Mouse (Mus musculus): Measurements from ENCODE around the gene Oasl2. TPM values are rescaled to one million over a fixed set of nuclear protein-coding genes. Genes with fewer than 3 reads are reported as not detected.
"Not testable (repeated sequence)": the region's sequence is repeated elsewhere in the genome, so short reads cannot be mapped to it uniquely, and the experiment has no call there.

Gene Oasl2
- 1.6 and 1.8 TPM in 2 replicates for polyA plus RNA-seq (2014; fragmentation: Nextera tagmentation; extraction: Ambion mirVana)

DNA sequence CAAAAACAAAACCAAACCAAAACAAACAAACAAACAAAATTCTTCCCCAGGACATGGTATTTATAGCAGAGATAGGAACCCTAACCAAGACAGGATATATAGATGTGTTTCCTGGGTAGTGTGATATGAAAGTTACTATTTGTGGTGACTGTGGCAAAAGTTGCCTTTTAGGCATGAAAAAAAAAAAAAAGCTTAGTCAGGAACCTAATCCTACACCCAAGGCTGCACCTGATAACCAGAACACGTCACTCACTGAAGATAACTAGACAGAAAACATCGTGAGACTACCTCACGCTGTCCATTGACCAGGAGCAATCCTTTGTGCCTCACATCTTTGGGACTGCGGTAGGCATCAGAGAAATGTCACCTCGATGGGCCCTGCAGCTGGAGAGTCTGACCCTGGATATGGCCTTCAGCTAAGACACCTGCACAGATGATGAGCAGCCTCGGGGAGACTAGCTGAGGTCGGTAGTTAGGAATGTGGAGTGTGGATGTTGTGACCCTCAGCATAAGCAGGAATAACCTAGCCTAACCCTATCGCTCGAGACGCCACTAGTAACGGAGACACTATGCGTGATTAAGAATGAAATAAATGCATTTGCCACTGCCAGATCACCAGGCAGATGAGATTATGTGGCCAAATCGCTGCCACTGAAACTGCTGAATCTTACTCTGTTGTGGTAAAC lies at the start of gene Oasl2:
Oasl2 (plus strand) TSS at position 249 of the 686 bp plus-strand sequence.
- Histone ChIP-seq H3K36me3 (ENCODE audit: control insufficient read depth, insufficient read depth, low read length) (no peaks in the 10 kb centered on the region), H3K27ac (replicated peaks; ENCODE audit: low read depth, low read length) (no peak within 1 kb of the TSS), H3K9me3 (ENCODE audit: control insufficient read depth, low read length) (no peaks in the 10 kb centered on the region), H3K4me3 (ENCODE audit: low read depth, low read length) (no peak within 1 kb of the TSS; the same call in 1 of the 2 replicates), H3K4me2 (ENCODE audit: low read depth, severe bottlenecking) (no peak within 1 kb of the TSS), H3K9ac (ENCODE audit: low read length) (peak within 1 kb of the TSS; percentile 49), H3K4me1 (ENCODE audit: control insufficient read depth, insufficient read depth, low read length) (peaks cover 4% of the 10 kb centered on the region), H3K27me3 (ENCODE audit: control insufficient read depth, insufficient read depth, low read length) (no peaks in the 10 kb centered on the region)
- ATAC-seq (ENCODE audit: insufficient number of reproducible peaks, low FRiP score, low TSS enrichment, low read depth) (no peak), DNase-seq (ENCODE audit: low spot score) (no peak)
- 72% methylated on average over 13 of the region's 13 CpGs for WGBS

DNA sequence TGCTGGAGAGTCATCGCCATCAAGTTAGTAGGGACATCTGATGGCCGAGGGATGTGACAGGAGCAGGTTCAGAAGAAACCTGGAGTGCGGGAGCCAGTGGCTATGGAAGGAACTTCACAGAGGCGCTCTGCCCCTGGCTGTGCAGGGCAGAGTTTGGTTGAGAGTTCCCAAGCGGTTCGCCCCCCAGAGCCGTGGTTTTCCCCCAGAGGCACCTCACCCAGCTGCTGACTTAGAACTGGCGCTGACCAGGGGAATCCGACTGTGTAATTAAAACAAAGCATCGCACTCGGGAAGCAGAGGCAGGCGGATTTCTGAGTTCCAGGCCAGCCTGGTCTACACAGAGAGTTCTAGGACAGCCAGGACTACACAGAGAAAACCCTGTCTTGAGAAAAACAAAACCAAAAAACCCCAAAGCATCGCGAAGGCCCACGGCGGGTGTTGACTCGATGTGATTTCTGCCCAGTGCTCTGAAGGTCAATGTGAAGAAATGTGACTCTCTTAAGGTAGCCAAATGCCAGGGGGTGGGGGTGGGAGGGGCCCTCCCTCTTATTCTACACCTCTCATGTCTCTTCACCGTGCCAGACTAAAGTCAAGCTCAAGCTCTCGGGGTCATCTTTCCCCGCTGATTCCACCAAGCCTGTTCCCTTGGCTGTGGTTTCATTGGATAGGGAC lies 45.0 kb upstream of the Oasl2 start:
- H3K4me3 ChIP-seq (ENCODE audit: low read depth, low read length): no peak overlapping the region
- H3K27me3 ChIP-seq (ENCODE audit: control insufficient read depth, insufficient read depth, low read length): no peaks in the 10 kb centered on the region
- no peaks in the 10 kb centered on the region for H3K4me1 ChIP-seq (ENCODE audit: control insufficient read depth, insufficient read depth, low read length)
- H3K36me3 ChIP-seq (ENCODE audit: control insufficient read depth, insufficient read depth, low read length): no peaks in the 10 kb centered on the region
- 85% methylated on average over 20 of the region's 20 CpGs for WGBS
- H3K9ac ChIP-seq (ENCODE audit: low read length): no peak overlapping the region
- ATAC-seq (ENCODE audit: insufficient number of reproducible peaks, low FRiP score, low TSS enrichment, low read depth) (no peak), DNase-seq (ENCODE audit: low spot score) (no peak)
- H3K4me2 ChIP-seq (ENCODE audit: low read depth, severe bottlenecking): no peak overlapping the region
- no peaks in the 10 kb centered on the region for H3K9me3 ChIP-seq (ENCODE audit: control insufficient read depth, low read length)
- H3K27ac ChIP-seq (replicated peaks; ENCODE audit: low read depth, low read length): no peak overlapping the region

DNA sequence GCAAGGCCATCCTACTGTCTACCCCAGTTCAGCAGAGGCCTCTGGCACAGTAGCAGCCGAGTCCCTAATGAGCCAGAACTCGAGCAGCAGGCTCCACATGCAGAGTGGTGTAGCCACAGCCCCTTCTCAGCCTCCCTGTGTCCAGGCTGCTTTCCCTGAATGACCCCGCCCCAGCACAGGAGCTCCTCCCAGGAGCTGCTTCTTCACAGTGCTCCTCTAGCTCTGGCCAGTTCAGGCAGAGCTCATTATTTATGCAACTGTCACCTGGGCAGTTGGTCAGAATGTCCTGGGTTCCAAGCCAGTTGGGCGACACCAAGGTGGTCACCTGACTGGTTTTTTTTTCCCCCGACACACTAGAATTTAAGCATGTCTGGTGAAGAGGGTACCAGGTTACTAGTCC lies 43.4 kb upstream of the Oasl2 start, which contains the start of gene 4930519G04Rik:
4930519G04Rik (plus strand) TSS at position 301 of the 400 bp plus-strand sequence.
- DNase-seq (ENCODE audit: low spot score); H3K4me2 ChIP-seq (ENCODE audit: low read depth, severe bottlenecking); H3K4me1 ChIP-seq (ENCODE audit: control insufficient read depth, insufficient read depth, low read length); ATAC-seq (ENCODE audit: insufficient number of reproducible peaks, low FRiP score, low TSS enrichment, low read depth); H3K27me3 ChIP-seq (ENCODE audit: control insufficient read depth, insufficient read depth, low read length); H3K9me3 ChIP-seq (ENCODE audit: control insufficient read depth, low read length); H3K36me3 ChIP-seq (ENCODE audit: control insufficient read depth, insufficient read depth, low read length); H3K27ac ChIP-seq (replicated peaks; ENCODE audit: low read depth, low read length); H3K4me3 ChIP-seq (ENCODE audit: low read depth, low read length); H3K9ac ChIP-seq (ENCODE audit: low read length): not testable (repeated sequence)
- 53% methylated on average over 3 of the region's 5 CpGs for WGBS

DNA sequence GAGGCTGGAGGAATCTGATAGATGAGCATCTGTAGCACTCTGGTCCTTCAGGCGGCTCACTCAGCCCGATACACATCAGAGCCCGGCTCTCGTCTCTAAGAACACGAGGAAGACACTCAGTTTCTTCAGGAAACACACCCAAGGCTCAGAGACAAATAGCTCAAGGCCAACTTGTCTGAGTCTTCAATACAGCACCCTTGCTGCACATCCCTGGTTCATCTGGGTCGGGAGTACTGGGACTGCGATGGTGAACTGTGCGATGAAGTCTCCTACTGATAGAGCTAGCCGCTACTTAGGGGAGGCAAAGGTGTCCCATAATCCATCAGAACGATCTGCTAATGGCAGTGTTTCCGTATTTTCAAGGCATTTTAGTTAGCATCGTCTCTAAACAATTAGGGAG lies 38.2 kb upstream of the Oasl2 start, which contains the start of gene Gm9936:
Gm9936 (minus strand) TSS at position 101 of the 400 bp plus-strand sequence.
- H3K4me2 ChIP-seq (ENCODE audit: low read depth, severe bottlenecking): peak within 1 kb of the TSS; percentile 50
- H3K4me1 ChIP-seq (ENCODE audit: control insufficient read depth, insufficient read depth, low read length): no peaks in the 10 kb centered on the region
- DNase-seq (ENCODE audit: low spot score) (no peak), ATAC-seq (ENCODE audit: insufficient number of reproducible peaks, low FRiP score, low TSS enrichment, low read depth) (no peak)
- 86% methylated on average over 12 of the region's 12 CpGs for WGBS
- no peak within 1 kb of the TSS for H3K27ac ChIP-seq (replicated peaks; ENCODE audit: low read depth, low read length)
- H3K27me3 ChIP-seq (ENCODE audit: control insufficient read depth, insufficient read depth, low read length): no peaks in the 10 kb centered on the region
- no peaks in the 10 kb centered on the region for H3K36me3 ChIP-seq (ENCODE audit: control insufficient read depth, insufficient read depth, low read length)
- peak within 1 kb of the TSS; percentile 21; the same call in 1 of the 2 replicates for H3K4me3 ChIP-seq (ENCODE audit: low read depth, low read length)
- H3K9me3 ChIP-seq (ENCODE audit: control insufficient read depth, low read length): no peaks in the 10 kb centered on the region
- H3K9ac ChIP-seq (ENCODE audit: low read length): peak within 1 kb of the TSS; percentile 35; the same call in 1 of the 2 replicates

DNA sequence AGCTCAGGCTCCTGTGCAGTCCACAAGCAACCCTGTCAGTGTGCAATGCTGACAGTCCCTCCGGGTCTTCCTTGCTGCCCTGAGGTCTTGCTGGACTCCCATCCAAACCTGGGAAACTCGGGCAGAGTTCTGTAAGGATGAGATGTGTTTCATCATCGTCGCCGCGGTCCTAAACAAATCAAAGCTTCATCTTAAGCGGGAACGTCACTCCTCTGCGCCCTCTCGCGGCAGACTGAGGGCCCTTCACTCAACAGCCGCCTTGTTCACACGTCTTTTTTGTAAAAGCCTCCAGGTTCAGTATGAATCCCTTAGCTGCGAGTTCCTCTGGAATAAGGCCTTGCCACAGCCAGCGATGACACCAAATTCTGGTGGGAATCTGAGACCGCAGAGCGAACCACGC lies 37.5 kb upstream of the Oasl2 start:
- no peaks in the 10 kb centered on the region for H3K4me1 ChIP-seq (ENCODE audit: control insufficient read depth, insufficient read depth, low read length)
- H3K27me3 ChIP-seq (ENCODE audit: control insufficient read depth, insufficient read depth, low read length): no peaks in the 10 kb centered on the region
- 6% methylated on average over 18 of the region's 18 CpGs for WGBS
- DNase-seq (ENCODE audit: low spot score) (peak; percentile 91), ATAC-seq (ENCODE audit: insufficient number of reproducible peaks, low FRiP score, low TSS enrichment, low read depth) (no peak)
- H3K4me2 ChIP-seq (ENCODE audit: low read depth, severe bottlenecking): peak overlapping the region; percentile 50
- no peaks in the 10 kb centered on the region for H3K36me3 ChIP-seq (ENCODE audit: control insufficient read depth, insufficient read depth, low read length)
- H3K9me3 ChIP-seq (ENCODE audit: control insufficient read depth, low read length): no peaks in the 10 kb centered on the region
- H3K4me3 ChIP-seq (ENCODE audit: low read depth, low read length): peak overlapping the region; percentile 21; the same call in 1 of the 2 replicates
- H3K27ac ChIP-seq (replicated peaks; ENCODE audit: low read depth, low read length): no peak overlapping the region
- peak overlapping the region; percentile 35; the same call in 1 of the 2 replicates for H3K9ac ChIP-seq (ENCODE audit: low read length)

DNA sequence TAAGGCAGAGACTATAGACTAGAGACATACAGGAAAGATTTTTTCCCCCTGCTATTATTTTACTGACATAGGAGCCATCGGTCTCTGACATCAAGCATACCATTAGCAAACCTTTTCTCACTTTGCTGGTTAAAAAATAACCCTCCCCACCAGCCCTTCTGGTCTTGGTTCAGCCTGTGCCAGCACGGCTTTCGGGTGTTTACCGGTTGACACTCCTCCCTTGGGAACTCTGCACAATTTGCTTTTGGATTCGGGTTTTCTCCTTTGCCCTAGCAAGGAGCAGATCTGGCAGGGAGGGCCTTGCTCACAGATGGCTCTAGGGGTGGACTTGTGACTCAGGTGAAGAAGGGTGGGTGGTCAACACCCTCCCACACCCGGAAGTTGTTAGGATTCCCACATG lies 35.0 kb upstream of the Oasl2 start:
- ATAC-seq (ENCODE audit: insufficient number of reproducible peaks, low FRiP score, low TSS enrichment, low read depth): no peak
- WGBS: 81% methylated on average over 6 of the region's 6 CpGs

DNA sequence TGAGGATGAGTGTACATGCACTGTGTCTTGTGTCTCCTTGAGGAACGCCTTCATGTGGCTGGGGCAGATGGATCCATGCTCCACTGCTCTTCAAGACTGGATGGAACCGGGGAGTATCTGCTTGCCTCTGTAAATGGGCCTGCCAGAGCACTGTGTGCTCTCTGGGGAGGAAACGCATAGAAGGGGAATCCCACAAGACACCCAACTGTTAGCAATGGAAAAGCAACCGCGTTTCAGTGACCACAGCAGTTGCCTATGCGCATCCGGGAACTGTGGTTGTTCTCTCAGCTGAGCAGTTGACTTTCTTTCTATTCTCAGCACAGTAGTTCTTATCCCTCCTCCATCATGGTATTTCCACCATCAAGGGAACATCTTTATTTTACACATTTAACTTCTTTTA lies 31.9 kb upstream of the Oasl2 start:
- no peak overlapping the region for H3K4me3 ChIP-seq (ENCODE audit: low read depth, low read length)
- 82% methylated on average over 7 of the region's 7 CpGs for WGBS
- H3K27ac ChIP-seq (replicated peaks; ENCODE audit: low read depth, low read length): no peak overlapping the region
- H3K9ac ChIP-seq (ENCODE audit: low read length): no peak overlapping the region
- no peak overlapping the region for H3K4me2 ChIP-seq (ENCODE audit: low read depth, severe bottlenecking)
- DNase-seq (ENCODE audit: low spot score) (no peak), ATAC-seq (ENCODE audit: insufficient number of reproducible peaks, low FRiP score, low TSS enrichment, low read depth) (no peak)
- H3K9me3 ChIP-seq (ENCODE audit: control insufficient read depth, low read length): peaks cover 4% of the 10 kb centered on the region; the same call in 1 of the 2 replicates
- H3K36me3 ChIP-seq (ENCODE audit: control insufficient read depth, insufficient read depth, low read length): no peaks in the 10 kb centered on the region
- no peaks in the 10 kb centered on the region for H3K4me1 ChIP-seq (ENCODE audit: control insufficient read depth, insufficient read depth, low read length)
- H3K27me3 ChIP-seq (ENCODE audit: control insufficient read depth, insufficient read depth, low read length): no peaks in the 10 kb centered on the region

More for the DNA sequence above, 35.0 kb upstream of the Oasl2 start:
- no peaks in the 10 kb centered on the region for H3K4me1 ChIP-seq (ENCODE audit: control insufficient read depth, insufficient read depth, low read length)
- no peaks in the 10 kb centered on the region for H3K27me3 ChIP-seq (ENCODE audit: control insufficient read depth, insufficient read depth, low read length)
- H3K36me3 ChIP-seq (ENCODE audit: control insufficient read depth, insufficient read depth, low read length): no peaks in the 10 kb centered on the region
- no peak for DNase-seq (ENCODE audit: low spot score)
- H3K9me3 ChIP-seq (ENCODE audit: control insufficient read depth, low read length): no peaks in the 10 kb centered on the region
- H3K4me2 ChIP-seq (ENCODE audit: low read depth, severe bottlenecking): no peak overlapping the region
- H3K4me3 ChIP-seq (ENCODE audit: low read depth, low read length): no peak overlapping the region
- H3K27ac ChIP-seq (replicated peaks; ENCODE audit: low read depth, low read length): no peak overlapping the region
- H3K9ac ChIP-seq (ENCODE audit: low read length): no peak overlapping the region

DNA sequence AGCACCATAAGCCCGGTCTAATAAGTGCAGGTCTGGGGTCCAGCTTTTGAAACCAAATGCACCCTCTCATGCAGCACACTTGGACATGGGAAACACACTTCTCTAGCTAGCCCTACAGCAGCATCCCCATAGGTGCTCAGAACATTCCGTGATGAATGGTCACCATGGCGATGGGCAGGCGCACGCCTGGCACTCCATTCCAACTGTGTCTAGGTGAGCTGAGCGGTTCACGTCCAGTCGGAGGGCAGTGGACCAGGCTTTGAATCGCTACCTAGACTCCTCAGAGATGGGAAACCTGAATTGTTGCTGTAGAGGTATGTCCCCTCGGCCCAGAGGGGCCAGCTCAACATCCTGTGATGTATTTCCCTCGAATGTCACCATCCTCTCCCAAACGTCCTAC lies 31.5 kb upstream of the Oasl2 start:
- Histone ChIP-seq H3K27me3 (ENCODE audit: control insufficient read depth, insufficient read depth, low read length) (no peaks in the 10 kb centered on the region), H3K4me1 (ENCODE audit: control insufficient read depth, insufficient read depth, low read length) (no peaks in the 10 kb centered on the region), H3K27ac (replicated peaks; ENCODE audit: low read depth, low read length) (no peak overlapping the region), H3K4me2 (ENCODE audit: low read depth, severe bottlenecking) (no peak overlapping the region), H3K9ac (ENCODE audit: low read length) (no peak overlapping the region), H3K36me3 (ENCODE audit: control insufficient read depth, insufficient read depth, low read length) (no peaks in the 10 kb centered on the region), H3K9me3 (ENCODE audit: control insufficient read depth, low read length) (peaks cover 4% of the 10 kb centered on the region; the same call in 1 of the 2 replicates), H3K4me3 (ENCODE audit: low read depth, low read length) (no peak overlapping the region)
- 94% methylated on average over 12 of the region's 12 CpGs for WGBS
- DNase-seq (ENCODE audit: low spot score) (no peak), ATAC-seq (ENCODE audit: insufficient number of reproducible peaks, low FRiP score, low TSS enrichment, low read depth) (no peak)
